Mouse (Mus musculus): Measurements from ENCODE around the gene Tldc2.

Gene Tldc2

GRCm38 (mm10) chr2:157077641-157078058 is 9.2 kb upstream of the Tldc2 start:
- no peak for DNase-seq (ENCODE audit: extremely low spot score, low read depth, low spot score)

GRCm38 (mm10) chr2:157078059-157078792 is 8.6 kb upstream of the Tldc2 start:
- DNase-seq (ENCODE audit: extremely low spot score, low read depth, low spot score), result no peak

DNA sequence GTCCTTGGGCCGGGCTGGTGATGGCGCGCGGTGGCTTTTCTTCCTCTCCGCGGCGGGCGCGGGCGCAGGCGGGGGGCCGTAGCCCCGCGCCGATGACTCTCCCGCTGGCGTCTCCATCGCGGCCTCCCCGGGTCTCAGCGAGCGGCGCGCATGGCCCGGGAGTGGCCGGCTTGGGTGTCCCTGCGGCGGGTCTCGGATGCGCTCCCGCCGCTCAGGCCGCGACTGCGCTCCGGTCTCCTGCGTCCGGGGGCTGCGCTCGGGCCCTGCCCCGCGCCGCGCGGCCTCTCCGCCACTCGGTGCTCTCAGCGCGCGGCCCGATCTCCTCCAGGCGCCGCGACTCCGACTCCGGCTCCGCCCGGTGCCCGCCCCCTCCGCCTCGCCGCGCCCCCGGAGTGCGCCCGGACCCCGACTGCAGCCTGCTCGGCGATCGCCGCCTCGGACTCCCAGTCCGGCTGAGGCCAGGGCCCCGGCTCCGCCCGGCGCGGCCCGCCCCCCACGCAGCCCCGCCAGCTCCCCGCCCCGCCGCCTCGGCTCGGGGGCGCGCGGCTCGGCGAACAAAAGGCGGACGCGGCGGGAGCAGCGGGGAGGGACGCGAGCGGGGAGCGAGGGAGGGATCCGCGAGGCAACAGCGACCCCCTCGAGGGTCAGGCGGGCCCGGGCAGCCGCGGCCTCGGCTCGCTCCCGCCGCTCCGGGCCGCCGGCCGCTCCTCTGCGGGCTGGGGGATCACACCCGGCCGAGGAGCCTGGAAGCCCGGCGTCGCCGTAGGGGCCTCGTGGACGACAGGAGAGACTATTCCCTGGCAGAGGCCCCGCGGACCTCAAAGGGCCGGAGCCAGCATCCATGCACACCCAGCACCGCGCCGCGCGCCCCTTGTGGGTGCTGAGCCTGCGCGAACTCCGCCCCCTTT is 7.8 kb upstream of the Tldc2 start, which contains the start of gene Soga1:
TSS of gene Soga1 (minus strand) at position 462 of the 908 bp plus-strand sequence.
- DNase-seq (ENCODE audit: extremely low spot score, low read depth, low spot score), result no peak

GRCm38 (mm10) chr2:157079701-157080180 is 7.1 kb upstream of the Tldc2 start:
- DNase-seq (ENCODE audit: extremely low spot score, low read depth, low spot score), result no peak

DNA sequence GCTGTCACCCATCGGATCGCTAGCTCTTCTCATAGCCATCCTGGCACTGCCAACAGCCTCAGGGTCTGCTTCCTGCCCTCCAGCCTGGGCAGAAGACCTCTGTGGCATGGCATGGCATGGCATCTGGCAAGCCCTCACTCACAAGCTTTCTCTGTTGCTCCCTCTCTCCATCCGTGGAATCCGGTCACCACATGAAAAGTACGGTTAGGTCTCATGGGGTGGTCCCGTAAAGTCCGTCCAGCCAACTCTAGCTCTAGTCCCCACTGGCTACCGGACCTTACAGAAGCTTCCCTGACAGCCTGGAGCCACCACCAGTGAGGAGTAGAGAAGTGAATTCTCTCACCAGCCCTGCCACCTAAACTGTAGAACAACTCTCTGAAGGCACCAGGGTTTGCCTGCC is 5.5 kb upstream of the Tldc2 start:
- DNase-seq (ENCODE audit: extremely low spot score, low read depth, low spot score), result no peak

- no peak for DNase-seq (ENCODE audit: extremely low spot score, low read depth, low spot score)
Measured at GRCm38 (mm10) chr2:157081960-157082359, 4.9 kb upstream of the Tldc2 start.

DNA sequence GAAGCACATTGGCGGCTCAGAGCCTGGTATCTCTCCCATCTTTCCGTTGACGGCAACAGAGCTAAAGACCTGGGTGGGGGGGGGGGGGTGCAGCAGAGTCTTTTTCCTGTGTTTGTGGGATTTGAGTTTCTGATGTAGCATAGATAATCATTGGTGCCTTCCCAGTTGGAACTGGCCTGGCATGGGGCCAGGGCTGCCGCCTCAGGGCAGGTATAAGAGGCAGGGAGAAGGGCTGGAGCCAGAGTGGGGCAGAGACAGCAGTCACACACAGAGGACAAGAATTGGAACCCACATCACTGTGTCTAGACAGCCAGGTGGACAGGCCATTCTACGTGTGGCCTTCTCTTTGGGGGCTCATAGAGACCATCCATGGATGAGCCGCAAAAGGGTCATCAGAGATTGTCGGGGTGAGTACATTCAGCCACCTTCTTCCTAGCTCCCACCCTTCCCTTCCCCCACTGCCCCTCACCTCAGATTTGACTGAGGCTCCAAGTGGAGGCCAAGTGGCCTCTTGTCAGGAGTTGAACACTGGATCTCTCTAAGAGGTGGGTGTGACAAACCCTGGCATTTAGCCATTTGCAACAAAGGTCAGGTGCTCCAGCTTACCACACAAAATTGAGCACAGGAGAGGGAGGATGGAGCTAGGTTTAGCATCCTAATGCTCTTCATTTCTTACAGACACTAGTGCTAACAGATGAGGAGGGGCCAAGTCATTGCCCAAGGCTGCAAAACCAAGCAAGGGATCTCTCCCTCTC is 1.8 kb upstream of the Tldc2 start:
- DNase-seq (ENCODE audit: extremely low spot score, low read depth, low spot score), result no peak

DNA sequence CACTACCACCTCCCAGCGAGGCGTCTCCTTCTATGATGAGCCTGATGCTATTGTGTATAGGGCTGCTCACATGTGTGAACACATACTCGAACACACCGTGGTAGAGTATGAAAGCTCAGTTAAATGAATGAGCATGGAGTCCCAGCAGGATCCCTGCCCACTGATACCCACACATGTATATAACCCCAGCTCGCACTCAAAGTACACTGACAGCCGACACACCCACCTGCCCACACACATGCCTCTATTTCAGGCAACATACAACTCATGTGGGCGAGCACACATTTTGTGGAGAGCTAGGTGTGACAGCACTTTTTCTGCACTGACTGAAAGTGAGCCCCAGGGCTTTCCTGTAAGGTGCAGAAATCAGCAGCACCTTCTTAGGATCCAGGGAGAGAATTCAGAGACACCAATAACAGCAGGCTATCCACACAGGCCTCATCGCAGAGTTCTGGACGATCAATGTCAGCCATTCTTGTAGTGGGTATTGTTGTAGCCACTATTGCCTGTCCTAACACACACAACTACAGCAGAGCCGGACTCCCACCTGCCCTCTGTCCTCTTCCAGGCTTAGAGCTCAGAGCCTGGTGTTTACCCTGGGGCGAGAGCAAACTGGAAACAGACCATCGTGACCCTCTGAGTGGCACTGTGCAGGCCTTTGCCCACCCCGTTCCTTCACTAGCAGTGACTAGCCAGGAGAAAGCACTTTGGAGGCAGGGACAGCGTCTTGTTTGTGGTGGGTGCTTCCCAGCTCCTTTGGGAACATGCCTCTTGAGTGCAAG is 872 bp downstream of the Tldc2 start:
- no peak for DNase-seq (ENCODE audit: extremely low spot score, low read depth, low spot score)

- DNase-seq (ENCODE audit: extremely low spot score, low read depth, low spot score), result no peak
Measured at GRCm38 (mm10) chr2:157092024-157092423, 5.2 kb downstream of the Tldc2 start.

- DNase-seq (ENCODE audit: extremely low spot score, low read depth, low spot score), result no peak
Measured at GRCm38 (mm10) chr2:157095005-157095755, 8.3 kb downstream of the Tldc2 start.

DNA sequence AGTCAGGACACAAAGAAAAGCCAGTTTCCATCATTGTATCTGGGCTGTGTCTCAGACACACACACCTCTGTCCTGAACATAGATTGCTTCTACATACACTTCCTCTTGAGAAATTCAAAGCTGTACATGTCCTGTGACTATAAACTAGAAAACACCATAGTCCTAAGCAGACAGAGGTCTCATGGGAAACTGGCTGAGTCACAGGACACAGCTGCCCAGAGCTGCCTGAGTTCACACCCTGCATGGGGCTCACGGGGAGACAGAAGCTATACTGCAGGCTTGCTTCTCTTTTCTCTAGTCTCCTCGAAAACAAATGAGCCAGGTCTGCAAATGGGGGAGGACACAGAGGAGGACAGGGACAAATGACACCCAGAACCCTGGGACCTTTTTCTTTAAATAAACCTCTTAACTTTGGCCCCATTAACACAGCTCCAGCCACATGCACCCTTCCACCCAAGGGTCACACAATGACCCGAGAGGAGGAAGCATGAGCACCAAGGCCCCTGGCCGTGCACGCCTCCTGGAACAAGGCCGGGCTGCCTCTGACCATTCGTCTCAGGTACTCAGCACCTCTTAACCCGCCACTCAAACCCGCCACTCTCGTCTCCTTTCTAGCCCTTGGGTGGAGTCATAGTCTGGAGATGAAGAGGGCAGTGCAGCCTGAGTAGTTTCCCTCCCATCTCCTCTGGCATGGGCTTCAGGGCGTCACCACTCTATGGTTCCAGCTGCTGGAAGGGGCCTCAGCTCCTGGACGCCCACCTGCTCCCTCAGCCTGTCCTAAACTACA is 12.9 kb downstream of the Tldc2 start:
- no peak for DNase-seq (ENCODE audit: extremely low spot score, low read depth, low spot score)

DNA sequence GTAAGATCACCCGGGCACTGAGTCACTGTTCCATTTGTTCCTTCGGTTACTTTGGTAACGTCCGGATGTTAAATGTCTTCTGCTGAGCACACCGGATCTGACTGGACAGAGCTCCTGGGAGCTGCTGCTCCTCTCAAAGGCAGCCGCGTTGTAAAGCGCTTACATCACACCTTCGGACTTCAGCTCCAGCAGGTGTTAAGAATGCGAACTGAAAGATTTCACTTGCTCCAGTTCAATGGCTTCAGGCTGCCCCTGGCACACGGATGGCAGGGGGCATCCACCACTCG is 13.4 kb downstream of the Tldc2 start:
- no peak for DNase-seq (ENCODE audit: extremely low spot score, low read depth, low spot score)

GRCm38 (mm10) chr2:157101650-157102049 is 14.8 kb downstream of the Tldc2 start:
- no peak for DNase-seq (ENCODE audit: extremely low spot score, low read depth, low spot score)

DNA sequence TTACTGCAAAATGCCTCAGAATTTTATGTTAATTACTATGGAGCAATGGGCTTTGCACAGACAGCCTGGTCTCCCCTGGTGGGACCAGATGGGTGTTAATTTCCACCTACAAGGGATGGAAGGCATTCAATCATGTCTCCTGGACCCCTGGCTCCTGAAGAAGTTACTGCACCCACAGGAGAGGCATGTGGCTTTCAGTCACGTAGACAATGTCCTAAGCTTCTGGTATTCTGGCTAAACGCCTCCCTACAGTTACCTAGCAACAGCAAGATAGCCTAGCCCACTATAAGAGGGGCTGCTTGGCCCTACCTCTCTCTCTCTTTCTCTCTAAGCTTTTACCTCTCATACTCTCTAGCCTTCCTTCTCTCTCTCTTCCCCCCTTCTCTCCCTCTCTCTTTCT is 15.4 kb downstream of the Tldc2 start:
- no peak for DNase-seq (ENCODE audit: extremely low spot score, low read depth, low spot score)

DNA sequence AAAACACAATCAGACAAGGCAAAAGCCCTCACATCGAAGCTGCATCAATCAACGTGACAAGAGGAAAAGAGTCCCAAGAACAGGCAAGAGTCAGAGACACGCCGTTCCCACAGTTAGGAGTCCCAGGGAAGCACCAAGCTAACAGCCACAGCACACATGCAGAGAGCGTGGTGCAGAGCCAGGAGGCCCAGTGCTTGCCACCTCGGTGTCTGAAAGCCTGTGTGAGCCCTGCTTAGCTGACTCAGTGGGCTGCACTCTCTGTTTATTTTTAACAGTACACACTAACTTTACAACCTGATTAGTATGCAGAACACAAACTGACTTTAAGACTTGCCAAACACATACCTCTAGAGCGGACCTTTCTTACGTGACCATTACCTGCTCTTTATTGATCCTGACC is 17.6 kb downstream of the Tldc2 start:
- DNase-seq (ENCODE audit: extremely low spot score, low read depth, low spot score), result no peak

- DNase-seq (ENCODE audit: extremely low spot score, low read depth, low spot score), result no peak
Measured at GRCm38 (mm10) chr2:157108236-157108635, 21.4 kb downstream of the Tldc2 start.

GRCm38 (mm10) chr2:157116964-157117363 is 30.1 kb downstream of the Tldc2 start:
- DNase-seq (ENCODE audit: extremely low spot score, low read depth, low spot score), result peak; percentile 52

GRCm38 (mm10) chr2:157118556-157118955 is 31.7 kb downstream of the Tldc2 start:
- DNase-seq (ENCODE audit: extremely low spot score, low read depth, low spot score), result no peak

DNA sequence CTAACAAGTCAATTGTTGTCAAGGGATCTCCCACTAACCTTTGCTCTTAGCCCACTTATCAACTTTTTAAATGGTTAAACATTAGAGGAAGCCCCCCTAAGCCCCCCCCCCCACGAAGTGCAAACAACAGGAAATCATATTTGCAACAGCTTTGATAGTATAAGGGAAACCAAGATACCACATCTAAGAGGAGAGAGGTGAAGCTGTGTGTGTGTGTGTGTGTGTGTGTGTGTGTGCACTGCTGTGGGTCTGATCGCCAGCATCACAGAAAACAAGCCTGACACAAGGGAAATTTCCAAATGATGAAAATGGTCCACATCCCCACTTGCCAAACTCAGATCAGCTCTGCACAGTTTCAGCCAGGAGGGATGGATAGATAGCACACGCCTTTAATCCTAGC is 32.2 kb downstream of the Tldc2 start:
- no peak for DNase-seq (ENCODE audit: extremely low spot score, low read depth, low spot score)
